Mouse (Mus musculus) urinary bladder, adult 2 months (tissue): ENCODE results near the gene N4bp2l2. TPM values are rescaled to one million over a fixed set of nuclear protein-coding genes. Genes with fewer than 3 reads are reported as not detected.

Experiments used
- DNase-seq: peaks from one replicate; pipeline ENCODE4 v3.0.0; 2022; ENCODE audit warnings: low spot score
- polyA plus RNA-seq: library from polyadenylated mRNA; depleted of rRNA; stranded (reverse); fragments of >200 nt; gene quantifications from 2 replicates; pipeline ENCODE4 v1.2.3, GENCODE M21; 2012; rRNA removed

The N4bp2l2 gene
- polyA plus RNA-seq, 1 experiment: 28.7 TPM

DNA sequence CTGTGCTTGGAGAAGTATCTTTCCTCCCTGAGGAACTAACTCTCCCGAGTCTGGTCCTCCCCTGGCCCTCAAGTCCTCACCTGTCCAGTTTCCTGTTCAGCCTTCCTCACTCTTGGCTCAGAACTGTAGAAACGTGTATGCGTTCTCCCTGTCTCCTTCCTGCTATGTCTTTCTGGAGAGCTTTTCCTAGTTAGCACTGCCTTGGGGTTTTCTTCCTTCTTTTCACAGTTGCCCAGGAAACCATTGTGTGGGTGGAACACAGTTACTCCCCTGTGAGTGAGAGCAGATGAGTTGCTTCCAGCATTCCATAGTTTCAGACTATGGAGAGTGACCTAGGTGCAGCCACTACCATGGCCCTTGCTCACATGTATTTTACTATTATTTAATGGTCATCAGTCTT is 99.8 kb downstream of the N4bp2l2 start:
- DNase-seq: no peak

DNA sequence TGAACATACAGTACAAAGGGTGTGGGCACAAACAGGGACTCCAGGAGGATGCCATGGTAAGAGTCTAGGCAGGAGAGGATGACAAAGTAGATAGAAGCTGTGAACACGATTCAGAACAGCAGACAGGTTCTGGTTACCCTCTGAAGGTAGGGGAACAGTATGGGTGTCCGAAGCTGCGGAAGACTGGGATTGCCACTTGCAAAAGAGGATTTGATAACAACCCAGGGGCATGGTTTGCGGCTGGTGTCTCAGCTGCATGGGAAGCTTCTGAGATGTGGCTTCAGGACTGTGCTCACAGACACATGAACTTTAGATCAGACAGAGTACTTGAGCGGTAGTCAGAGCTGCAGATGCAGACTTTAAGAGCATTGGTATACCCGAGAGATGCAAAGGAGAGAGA is 101.6 kb downstream of the N4bp2l2 start:
- no peak for DNase-seq

- DNase-seq: no peak
Observed at GRCm38 (mm10) chr5:150561783-150562182, 104.2 kb downstream of the N4bp2l2 start.

DNA sequence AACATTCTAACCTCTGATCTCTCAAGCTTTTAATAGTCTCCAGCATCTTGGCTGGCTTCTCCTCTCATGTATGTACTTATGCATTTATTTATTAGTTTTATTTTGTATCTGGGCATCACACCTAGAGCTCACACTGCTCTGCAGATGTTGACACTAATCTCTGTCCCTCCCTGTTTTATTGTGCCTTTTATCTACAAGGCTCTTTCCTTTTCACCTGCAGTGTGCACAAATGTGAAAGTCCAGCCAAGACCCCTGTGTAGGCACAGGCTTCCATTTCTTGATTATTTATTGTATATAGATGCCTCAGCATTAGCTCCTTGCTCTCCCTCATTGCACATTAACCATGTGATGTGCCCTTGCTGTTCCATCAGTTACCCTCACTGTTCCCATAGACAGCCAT is 104.6 kb downstream of the N4bp2l2 start:
- no peak for DNase-seq

GRCm38 (mm10) chr5:150560851-150561250 is 105.1 kb downstream of the N4bp2l2 start:
- no peak for DNase-seq

DNA sequence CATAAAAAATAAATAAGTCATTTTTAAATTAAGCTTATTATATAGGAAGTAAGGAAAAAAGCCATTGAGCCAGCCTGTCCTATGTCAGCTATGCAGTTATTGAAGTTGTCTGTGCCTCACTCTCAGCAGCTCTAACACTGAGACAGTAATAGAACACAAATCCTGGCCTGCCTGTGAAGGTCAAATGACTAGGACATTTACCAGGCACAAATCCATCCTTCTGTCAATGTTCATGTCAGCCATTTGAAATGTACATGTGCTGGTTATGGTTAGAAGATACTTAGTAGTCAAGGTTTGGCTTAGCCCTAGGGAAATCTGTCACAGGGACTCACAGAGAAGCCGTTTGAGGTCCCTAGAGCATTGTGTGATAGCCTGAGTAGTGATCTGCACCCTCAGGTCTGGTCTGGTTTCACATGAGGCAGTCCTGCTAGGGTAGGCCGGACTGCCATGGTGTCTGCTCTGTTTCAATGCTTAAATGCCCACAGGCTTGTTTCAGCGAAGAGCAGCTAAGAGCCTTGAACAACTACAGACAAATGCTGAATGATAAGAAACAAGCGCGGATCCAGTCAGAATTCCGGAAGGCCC is 106.4 kb downstream of the N4bp2l2 start:
- no peak for DNase-seq

Other genes starting within 250 kb of the N4bp2l2 start
- not detected in 2 replicates for gene Zar1l, start 148.0 kb downstream of the N4bp2l2 start, polyA plus RNA-seq
- gene Brca2, start 143.6 kb downstream of the N4bp2l2 start, polyA plus RNA-seq: 5.7 and 6.6 TPM in 2 replicates
- gene N4bp2l1, start 69.0 kb downstream of the N4bp2l2 start, polyA plus RNA-seq: 20.4 and 23.6 TPM in 2 replicates
- gene Pds5b, start 7.6 kb upstream of the N4bp2l2 start, polyA plus RNA-seq: 15.6 and 19.4 TPM in 2 replicates